Mouse (Mus musculus): ENCODE results near the gene Cd22.

DNA sequence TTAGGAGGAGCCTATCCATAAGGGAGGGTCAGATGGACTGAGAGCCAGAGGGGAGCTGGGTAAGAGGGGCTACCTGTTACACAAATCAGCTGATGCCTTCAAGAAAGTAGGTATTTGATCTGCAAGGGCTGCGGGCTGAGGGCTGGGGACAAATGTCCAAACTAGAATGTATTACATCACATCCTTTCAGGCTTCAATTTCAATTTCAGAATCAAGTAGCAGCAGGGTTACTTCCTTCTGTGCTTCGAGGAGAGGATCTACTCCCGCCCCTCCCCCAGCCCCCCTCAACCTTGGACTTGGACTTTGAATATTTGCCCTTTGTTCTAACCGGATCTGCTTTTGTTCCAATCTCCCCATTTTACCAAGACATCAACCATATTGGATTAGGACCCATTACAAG lies 37.1 kb upstream of the Cd22 start:
- no peak for TF ChIP-seq MYC (IDR thresholded peaks at IDR 0.05; ENCODE audit: low read depth, low read length)
- no peak for TF ChIP-seq TCF12 (IDR thresholded peaks at IDR 0.05; ENCODE audit: low read depth, low read length)
- no peak for TF ChIP-seq POLR2A (IDR thresholded peaks at IDR 0.05; ENCODE audit: low read depth, low read length)

Data from CH12.LX (cell line).